Mouse (Mus musculus): Measurements from ENCODE around the gene Prss44.

- TF ChIP-seq POLR2A (IDR thresholded peaks at IDR 0.05; ENCODE audit: insufficient read depth, low read depth, low read length) = no peak
- TF ChIP-seq CTCF (IDR thresholded peaks at IDR 0.05; ENCODE audit: insufficient read depth, low read depth, low read length) = no peak
Observed at GRCm38 (mm10) chr9:110800834-110801479, 12.8 kb upstream of the Prss44 start.

Measured in olfactory bulb, adult 2 months (tissue).